Mouse (Mus musculus) C2C12 (cell line): ENCODE measurements at regions not wholly inside any gene's neighbourhood (a gene's known extent, or its start where the extent isn't known, plus 50 kb on each side); places are given as distances from the start of the nearest gene placed in this dataset.

ENCODE experiments used
- H3K27me3 ChIP-seq: one replicate; pipeline ENCODE4 v1.6.1; 2011; ENCODE audit not compliant: control insufficient read depth, insufficient read depth, insufficient read length
- H3K36me3 ChIP-seq: one replicate; pipeline ENCODE4 v1.6.1; 2011; ENCODE audit not compliant: control insufficient read depth, insufficient read depth
- H3K4me3 ChIP-seq: one replicate; pipeline ENCODE4 v1.5.1; 2011; ENCODE audit warnings: mild to moderate bottlenecking, control low read depth; ENCODE audit not compliant: poor library complexity, insufficient read depth, severe bottlenecking
- H3K79me2 ChIP-seq: one replicate; pipeline ENCODE4 v1.6.1; 2011; ENCODE audit not compliant: control insufficient read depth, insufficient read depth
- H3K79me3 ChIP-seq: one replicate; pipeline ENCODE4 v1.6.1; 2011; ENCODE audit warnings: low read depth, control low read depth
- H3ac ChIP-seq: one replicate; pipeline ENCODE3; 2011; ENCODE audit warnings: low read depth; ENCODE audit not compliant: control insufficient read depth, insufficient read length
- CEBPB ChIP-seq: IDR thresholded peaks from one replicate; pipeline ENCODE4 v1.6.1; 2011; ENCODE audit warnings: low read depth, mild to moderate bottlenecking, control low read depth, moderate library complexity
- CTCF ChIP-seq: IDR thresholded peaks from one replicate; pipeline ENCODE4 v1.5.1; 2011; ENCODE audit not compliant: control insufficient read depth, insufficient read depth, insufficient read length
- FOSL1 ChIP-seq: IDR thresholded peaks from one replicate; pipeline ENCODE4 v1.8.0; 2011; ENCODE audit warnings: mild to moderate bottlenecking, low read length; ENCODE audit not compliant: poor library complexity, insufficient read depth, severe bottlenecking
- MAX ChIP-seq: IDR thresholded peaks from one replicate; pipeline ENCODE4 v1.6.1; 2011; ENCODE audit warnings: mild to moderate bottlenecking, control low read depth
- MYOD1 ChIP-seq: IDR thresholded peaks from one replicate; pipeline ENCODE4 v1.6.1; 2011; ENCODE audit warnings: low read depth; ENCODE audit not compliant: control insufficient read depth, insufficient read length
- MYOG ChIP-seq: IDR thresholded peaks from one replicate; pipeline ENCODE4 v1.6.1; 2011; ENCODE audit not compliant: control insufficient read depth, insufficient read length; ENCODE audit errors: extremely low read depth
- USF1 ChIP-seq: IDR thresholded peaks from one replicate; pipeline ENCODE4 v1.6.1; 2011; ENCODE audit warnings: low read depth, mild to moderate bottlenecking, control low read depth, moderate library complexity

DNA sequence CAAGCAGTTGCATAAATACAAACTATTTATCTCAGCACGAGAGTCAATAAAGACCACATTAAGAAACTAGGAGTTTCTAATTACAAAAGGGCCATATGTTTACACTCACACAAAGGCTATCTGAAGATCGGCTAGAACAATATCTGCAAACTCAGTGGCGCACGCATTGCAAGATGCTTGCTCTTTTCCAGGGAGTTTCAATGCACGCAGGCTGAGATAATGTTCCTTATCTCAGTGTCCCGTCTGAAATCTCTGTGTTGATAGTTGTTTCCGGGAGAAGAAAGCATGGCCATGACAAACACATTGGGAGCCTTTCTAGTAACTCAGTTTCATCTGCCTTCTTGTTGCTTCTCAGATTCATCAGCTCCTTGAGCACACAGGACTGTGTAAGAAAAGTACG is 192.6 kb upstream of the Daam1 start:
- no peaks in the 10 kb centered on the region for H3K27me3 ChIP-seq
- no peaks in the 10 kb centered on the region for H3K79me3 ChIP-seq
- no peak overlapping the region for H3ac ChIP-seq
- H3K36me3 ChIP-seq, result no peaks in the 10 kb centered on the region
- TF ChIP-seq MAX (no peak), MYOG (no peak), MYOD1 (no peak), FOSL1 (no peak), USF1 (no peak), CTCF (no peak), CEBPB (no peak)
- H3K4me3 ChIP-seq, result no peak overlapping the region
- no peaks in the 10 kb centered on the region for H3K79me2 ChIP-seq

DNA sequence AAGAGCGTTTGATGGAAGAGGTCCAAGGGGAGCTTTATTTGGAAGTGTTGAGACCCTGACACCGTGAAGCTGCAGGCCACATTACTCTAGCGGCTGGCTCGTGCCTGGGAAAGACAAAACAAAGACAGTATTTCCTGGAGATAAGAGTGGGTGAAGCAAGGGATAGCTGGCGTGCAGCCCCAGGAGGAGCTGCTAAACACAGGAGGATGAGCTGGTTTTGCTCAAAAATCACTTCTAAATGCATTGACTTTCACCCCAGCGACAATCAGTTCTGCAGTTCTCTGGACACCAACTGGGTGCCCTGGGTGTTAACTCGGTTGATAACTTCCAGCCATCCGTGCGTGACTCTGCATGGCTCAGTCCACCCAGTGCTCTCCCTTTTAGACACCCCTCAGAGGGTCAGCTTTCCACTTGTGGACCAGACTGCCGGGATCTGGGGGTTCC is 190.8 kb upstream of the Daam1 start:
- TF ChIP-seq USF1 (no peak), CTCF (no peak), FOSL1 (no peak), MYOD1 (no peak), MYOG (no peak), MAX (no peak), CEBPB (no peak)
- H3K79me2 ChIP-seq, result no peaks in the 10 kb centered on the region
- no peaks in the 10 kb centered on the region for H3K79me3 ChIP-seq
- H3K36me3 ChIP-seq, result no peaks in the 10 kb centered on the region
- H3K27me3 ChIP-seq, result no peaks in the 10 kb centered on the region
- H3K4me3 ChIP-seq, result no peak overlapping the region
- H3ac ChIP-seq, result no peak overlapping the region

- TF ChIP-seq MYOD1, result no peak
- TF ChIP-seq USF1, result no peak
- no peak for TF ChIP-seq CTCF
- TF ChIP-seq MYOG, result no peak
- no peak for TF ChIP-seq CEBPB
- no peak for TF ChIP-seq MAX
- no peak for TF ChIP-seq FOSL1
- H3K36me3 ChIP-seq, result no peaks in the 10 kb centered on the region
Measured at GRCm38 (mm10) chr12:71641486-71641885, 189.4 kb upstream of the Daam1 start.

GRCm38 (mm10) chr12:71642797-71643337 is 188.0 kb upstream of the Daam1 start:
- Histone ChIP-seq H3K27me3 (no peaks in the 10 kb centered on the region), H3K4me3 (no peak overlapping the region), H3K79me2 (no peaks in the 10 kb centered on the region), H3K79me3 (no peaks in the 10 kb centered on the region), H3ac (no peak overlapping the region), H3K36me3 (no peaks in the 10 kb centered on the region)
- TF ChIP-seq CTCF (no peak), MYOG (no peak), USF1 (no peak), MAX (no peak), FOSL1 (no peak), MYOD1 (no peak), CEBPB (no peak)

More at GRCm38 (mm10) chr12:71641486-71641885, 189.4 kb upstream of the Daam1 start:
- Histone ChIP-seq H3K79me3 (no peaks in the 10 kb centered on the region), H3K27me3 (no peaks in the 10 kb centered on the region), H3K79me2 (no peaks in the 10 kb centered on the region), H3ac (no peak overlapping the region), H3K4me3 (no peak overlapping the region)

DNA sequence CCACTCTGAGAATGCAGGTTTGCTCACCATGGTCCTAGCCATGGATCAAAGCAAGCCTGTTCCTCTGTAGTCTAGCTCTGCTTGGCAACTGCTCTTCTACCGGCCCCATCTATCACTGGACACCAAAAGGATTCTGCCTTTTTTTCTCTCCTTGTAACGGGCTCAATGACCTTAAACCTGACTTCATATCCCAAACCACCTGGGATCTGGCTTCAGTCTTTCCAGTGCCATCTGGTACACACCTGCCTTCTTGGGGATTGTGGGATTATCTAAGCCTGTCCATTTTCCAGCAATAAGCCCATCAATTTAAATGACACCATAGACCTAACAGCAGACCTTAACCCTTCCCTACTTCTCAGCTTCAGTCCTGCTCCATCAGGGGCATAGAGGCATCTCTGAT is 179.6 kb upstream of the Daam1 start:
- H3K79me2 ChIP-seq, result no peaks in the 10 kb centered on the region
- TF ChIP-seq MYOD1 (no peak), CTCF (no peak), MAX (no peak), MYOG (no peak), FOSL1 (no peak), CEBPB (no peak), USF1 (no peak)
- H3K36me3 ChIP-seq, result no peaks in the 10 kb centered on the region
- no peak overlapping the region for H3K4me3 ChIP-seq
- H3K79me3 ChIP-seq, result no peaks in the 10 kb centered on the region
- no peaks in the 10 kb centered on the region for H3K27me3 ChIP-seq
- H3ac ChIP-seq, result no peak overlapping the region
